Mouse (Mus musculus) lung, postnatal 25 days (tissue): ENCODE results near the gene Asb16.

Experiments used
- DNase-seq: peaks from one replicate; pipeline ENCODE4 v3.0.0; 2022; ENCODE audit warnings: low spot score

The Asb16 gene

DNA sequence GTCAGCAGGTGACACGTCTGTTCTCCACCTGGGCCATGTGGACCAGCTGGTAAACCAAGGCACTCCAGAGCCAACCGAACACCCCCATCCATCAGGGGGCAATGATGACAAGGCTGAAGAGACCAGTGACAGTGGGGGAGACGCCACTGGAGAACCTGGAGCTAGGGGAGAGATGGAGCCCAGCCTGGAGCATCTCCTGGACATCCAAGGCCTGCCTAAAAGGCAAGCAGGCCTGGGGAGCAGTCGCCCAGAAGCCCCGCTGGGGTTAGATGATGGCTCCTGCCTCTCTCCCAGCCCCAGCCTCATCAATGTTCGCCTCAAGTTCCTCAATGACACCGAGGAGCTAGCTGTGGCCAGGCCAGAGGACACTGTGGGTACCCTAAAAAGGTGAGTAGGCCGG lies 18.9 kb downstream of the Asb16 start:
- DNase-seq = no peak

DNA sequence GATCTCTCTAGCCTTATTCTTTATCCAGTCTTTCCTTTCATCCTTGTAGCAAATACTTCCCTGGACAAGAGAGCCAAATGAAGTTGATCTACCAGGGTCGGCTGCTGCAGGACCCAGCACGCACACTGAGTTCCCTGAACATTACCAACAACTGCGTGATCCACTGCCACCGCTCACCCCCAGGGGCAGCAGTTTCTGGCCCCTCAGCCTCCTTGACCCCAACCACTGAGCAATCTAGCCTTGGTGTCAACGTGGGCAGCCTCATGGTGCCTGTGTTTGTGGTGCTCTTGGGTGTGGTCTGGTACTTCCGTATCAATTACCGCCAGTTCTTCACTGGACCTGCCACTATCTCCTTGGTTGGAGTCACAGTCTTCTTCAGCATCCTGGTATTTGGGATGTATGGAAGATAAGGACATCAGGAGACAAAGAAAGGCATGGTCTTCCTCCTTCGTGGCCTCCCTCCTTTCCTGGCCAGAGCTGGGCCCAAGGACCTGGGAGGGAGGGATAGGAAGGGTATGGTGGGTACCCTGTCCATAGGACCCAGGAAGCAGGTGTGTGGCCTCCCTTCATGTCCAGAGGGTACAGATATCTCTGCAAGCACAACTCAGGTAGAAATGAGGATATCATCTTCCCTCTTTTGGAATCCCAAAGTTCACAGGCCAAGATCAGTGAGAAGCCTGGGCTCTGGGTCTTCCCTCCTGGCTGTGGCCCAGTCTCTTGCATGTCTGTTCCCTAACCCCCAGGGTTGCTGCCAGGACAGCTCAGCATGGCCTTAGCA lies 19.7 kb downstream of the Asb16 start:
- DNase-seq = no peak

DNA sequence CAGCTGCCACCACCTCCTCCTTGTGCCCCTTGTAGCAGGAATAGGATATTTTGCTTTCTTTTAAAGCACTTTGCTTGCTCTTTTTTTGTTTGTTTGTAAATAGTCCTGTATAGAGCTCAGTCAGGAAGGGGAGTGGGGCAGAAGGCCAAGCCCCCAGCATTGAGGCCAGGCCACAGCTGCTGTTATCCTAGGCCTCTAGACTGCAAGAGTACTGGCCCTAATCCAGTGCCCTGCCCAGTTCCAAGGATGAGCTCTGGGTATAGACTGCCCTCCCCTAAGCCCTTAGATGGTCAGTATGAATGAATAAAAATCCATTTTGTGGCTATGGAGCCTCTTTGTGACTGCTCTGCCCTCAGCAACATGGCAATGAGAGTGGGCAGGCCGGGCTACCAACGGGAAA lies 20.4 kb downstream of the Asb16 start:
- DNase-seq = no peak

DNA sequence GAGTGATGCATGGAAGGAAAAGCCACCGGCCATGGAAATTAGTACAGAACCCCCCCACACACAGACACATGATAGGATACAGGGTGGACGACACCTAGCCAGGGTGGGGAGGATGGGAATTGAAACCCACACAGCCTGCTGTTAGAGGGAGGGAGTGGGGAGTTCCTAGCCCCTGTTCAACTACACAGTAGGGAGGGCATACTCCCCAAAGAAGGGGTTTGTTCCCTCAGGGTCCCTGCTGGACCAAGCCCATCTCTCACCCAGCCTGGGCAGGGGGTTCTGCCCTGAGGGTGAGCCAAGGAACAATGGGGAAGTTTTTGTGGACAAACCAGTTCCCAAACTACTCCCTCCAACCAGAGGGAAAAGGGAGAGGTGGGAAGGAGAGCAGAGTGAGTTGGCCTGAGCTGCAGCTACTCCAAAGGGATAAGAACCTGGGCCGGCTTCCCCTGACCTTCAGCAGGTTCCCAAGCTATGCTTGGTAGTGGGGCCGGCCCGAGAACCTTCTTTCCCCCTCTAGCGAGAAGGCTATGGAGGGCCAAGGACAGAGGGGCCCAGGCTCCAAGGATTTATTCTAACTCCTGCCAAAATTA lies 21.1 kb downstream of the Asb16 start:
- no peak for DNase-seq

DNA sequence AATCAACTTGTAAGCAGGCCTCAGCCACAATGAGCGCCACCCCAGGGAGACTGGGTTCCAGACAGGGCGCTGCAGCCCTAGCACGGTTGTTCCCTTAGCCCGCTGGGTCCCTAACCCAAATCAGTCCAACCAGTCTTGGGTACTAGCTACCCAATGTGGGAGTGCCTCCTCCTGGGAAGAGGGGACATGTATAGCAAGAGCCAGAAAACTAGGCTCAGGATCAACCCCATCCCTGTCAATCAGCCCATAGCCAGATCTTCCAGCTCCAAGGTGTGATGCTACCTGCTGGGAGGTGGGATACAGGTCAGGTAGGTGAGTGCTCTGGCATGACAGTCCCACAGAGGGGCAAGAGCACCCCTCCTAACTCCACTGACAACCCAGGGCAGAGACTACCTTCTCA lies 21.6 kb downstream of the Asb16 start:
- DNase-seq = no peak

DNA sequence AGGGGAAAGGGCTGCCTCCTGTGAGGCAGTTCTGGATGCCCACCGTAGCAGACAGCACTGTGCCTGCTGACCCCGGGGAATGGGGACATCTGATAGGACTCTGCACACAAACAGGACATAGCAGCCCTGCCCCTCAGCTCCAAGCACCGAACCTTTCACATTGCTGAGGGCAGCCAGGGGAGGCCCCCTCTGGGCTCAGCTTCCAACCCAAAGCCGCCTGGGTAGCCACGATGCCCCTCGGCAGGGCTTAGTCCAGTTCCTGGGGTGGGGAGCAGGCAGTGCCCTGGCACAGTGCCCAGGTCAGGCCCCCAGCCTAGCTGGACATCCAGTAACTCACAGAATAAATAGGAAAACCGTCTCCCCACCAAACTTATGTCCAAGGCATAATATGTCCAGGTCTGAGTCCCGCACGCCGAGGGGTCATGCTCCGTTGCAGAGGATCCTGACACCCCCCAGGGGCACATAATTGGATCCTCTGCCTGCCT lies 22.6 kb downstream of the Asb16 start:
- no peak for DNase-seq

DNA sequence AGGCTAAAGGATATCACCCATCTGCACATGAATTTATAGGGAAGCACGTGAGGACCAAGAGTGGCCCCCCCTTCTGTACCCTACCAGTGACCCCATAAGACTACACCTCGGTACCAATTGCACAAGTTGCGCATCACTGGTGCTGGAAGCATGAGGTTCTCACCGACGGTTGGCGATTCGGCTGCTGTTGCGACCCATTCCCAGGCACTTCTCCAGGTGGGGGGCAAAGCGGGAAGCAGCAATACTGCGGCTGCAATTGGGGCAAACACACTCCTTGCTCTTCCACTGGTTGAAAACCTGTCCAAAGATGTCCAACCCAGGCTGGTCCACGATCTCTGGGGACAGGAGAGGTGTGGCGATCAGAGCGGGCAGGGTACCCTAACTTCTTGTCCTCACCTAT lies 25.4 kb downstream of the Asb16 start:
- DNase-seq = no peak

DNA sequence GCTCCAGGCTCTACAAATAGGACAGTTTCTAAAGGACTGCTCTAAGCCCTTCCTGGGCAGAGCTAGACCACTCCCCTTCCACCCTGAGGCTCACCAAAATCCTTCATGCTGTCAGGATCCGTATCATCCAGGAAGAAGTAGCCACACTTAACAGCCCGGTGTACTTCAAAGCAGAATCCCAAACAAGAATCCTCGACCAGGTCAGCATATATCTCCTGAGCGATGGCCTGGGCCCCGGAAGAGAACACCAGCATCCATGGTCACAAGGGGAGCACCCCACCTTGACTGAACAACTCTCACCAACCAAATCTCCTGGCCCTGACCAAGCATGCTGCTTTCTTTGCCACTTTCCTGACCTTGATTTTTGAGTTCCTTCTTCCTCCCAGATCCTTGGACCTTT lies 25.9 kb downstream of the Asb16 start:
- DNase-seq = no peak

DNA sequence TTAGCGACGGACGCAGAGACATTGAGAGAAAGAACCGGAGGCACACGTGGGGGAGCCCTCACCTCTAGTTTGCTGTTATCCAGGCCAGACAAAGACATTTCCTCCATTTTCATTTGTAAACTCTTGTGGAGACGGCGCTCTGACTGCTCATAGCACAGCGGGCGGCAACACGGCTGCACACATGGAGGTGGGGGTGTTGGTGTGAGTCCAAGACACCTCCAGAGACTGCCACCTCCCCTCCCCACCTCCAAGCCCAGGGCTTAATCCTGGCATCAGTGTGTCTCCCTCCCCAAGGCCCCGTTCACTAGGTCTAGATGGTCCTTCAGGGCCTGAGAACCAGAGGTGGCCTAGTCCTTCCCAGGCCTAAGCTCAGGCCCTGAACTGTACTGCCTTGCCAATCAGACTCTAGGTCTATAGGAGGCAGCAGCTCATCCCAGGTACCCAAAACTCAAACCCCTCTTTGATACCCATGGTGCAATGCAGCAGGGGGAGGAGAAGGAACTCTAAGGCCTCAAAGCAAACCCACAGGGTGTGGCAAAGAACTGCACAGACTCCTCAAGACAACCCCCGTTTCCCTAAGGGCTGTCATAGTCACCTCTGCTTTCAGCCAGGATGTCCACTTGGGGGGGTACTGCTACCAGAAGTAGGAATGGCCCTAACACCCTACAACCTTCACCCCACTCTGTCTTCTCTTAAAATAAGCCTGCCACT lies 26.5 kb downstream of the Asb16 start:
- DNase-seq = peak; percentile 64

DNA sequence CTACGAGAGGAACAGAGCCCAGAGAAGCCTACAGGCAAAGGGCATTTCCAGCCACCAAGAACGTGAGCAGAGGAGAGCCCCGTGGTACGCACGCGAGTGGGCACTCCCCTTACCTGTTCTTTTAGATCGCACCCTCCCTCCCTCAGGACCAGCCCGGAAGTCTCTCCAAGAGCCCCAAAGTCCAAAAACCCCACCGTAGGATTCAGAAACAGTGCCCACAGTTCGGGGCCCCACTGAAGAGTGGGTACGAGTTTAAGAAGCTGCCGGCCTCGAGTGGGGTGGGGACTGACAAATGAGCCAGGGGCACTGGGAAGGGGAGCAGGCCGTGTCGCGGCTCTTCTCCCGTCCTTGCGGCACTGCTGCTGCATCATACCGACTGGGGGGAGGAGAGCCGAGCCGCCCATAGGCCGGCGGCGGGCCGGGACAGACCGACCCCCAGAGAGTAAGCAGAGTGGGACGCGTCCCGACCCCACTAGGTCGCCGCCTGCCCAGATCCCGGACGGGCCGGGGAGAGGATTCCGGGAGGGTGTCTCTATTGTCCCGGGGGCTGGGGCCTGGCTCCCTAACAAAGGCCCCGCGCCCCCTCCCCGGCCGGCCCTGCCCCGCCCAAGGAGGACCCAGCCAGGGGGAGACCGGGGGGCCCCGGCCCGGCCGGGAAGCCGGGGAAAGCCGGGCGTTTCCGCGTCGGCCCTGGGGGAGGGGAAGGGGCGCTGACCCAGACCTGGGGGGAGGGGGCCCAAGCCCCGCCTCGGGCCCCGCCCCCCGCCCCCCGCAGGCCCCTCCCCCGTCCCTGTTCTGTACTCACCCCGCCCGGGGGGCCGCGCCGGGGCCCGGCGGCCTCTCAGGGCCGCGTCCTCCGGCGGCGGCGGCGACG lies 27.3 kb downstream of the Asb16 start:
- DNase-seq = peak; percentile 16

DNA sequence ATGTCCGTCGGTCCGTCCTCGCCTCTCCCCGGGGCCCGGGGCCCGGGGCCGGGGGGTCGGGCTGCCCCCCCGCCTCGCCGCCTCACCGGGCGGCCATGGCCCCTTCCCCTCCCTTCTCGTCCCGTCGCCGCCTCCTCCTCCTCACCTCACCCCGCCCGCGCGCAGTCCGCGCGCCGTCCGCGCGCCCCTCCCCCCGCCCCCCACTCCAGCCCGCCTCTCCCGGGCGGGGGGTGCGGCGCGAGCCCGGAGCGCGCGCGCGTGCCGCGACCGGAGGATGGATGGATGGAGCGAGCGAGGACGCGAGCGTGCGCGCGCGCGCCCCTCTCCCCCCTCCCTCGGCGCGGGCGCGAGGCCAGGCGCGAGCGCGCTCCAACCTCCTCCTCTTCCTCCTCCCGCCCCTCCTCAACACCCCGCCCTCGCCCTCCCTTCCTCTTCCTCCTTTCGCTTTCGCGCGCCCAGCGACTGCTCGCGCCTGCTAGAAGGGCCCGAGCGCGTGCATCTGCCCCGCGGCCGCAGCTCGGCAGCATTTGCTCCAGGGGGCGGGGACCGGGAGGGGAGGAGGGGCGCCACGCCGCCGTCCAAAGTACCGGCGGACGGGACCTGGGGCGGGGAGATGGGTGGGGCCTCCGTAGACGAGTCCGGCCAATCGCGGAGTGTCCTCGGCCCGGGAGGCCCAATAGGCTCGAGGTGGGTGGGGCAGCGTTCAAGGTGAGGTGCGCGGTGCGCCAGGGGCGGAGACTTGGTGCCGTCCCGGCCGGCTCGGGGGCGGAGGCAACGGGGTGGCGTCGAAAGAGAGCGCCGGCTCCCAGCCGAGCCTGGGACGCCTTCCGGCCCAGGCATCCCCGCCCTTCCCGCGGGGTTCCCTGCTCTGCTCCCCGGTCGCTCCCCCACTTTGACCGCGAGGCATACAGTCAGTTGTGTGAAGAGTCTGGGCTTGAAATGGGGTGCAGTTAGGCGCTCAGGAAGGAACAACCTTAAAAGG lies 28.2 kb downstream of the Asb16 start, which contains the start of gene Atxn7l3:
Gene Atxn7l3, minus strand, starts transcription at position 141 of the 982 bp plus-strand sequence.
- DNase-seq = peak; percentile 99

DNA sequence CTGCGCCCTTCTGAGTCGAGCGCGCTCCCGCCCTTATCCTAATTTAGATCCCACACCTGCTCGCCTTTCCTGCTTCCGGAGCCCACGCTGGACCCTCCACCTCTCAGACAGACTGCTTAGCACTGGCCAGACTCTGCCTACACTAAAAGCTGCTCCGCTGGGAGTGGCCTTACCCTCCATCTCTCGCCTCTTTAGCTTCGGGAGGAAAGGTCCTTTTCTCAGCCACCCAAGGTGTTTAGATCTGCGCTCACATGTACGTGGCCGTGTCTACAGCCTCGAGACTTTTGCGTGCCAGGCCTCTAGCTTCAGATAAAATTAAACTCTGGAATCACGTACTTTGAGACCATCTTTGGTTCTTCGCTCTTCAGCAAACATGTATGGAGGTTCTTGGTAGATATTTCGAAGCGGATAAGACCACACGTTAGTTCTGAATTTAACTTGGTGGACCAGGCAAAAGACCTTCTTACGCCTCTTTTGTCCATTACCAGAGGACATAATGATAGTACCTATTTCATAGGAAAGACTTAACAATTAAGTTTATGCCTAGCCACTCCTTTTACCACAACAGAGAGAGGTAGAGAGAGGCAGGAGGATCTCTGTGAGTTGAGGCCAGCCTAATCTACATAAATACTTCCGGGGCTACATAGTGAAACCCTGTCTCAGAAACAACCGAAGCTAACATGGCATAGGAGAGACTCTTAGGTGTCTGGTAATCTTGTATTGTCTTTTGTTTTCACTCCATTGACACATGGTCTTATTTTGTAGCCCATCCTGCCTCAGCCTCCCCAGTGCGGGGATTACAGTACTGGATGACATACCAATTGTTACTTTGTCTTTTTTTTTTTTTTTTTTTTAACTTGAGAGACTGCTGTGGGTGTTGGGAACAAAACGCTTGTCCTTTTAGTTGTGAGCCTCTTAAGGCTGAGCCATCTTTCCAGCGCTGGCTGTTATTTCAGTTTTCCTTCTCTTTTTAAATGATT lies 29.3 kb downstream of the Asb16 start:
- no peak for DNase-seq

DNA sequence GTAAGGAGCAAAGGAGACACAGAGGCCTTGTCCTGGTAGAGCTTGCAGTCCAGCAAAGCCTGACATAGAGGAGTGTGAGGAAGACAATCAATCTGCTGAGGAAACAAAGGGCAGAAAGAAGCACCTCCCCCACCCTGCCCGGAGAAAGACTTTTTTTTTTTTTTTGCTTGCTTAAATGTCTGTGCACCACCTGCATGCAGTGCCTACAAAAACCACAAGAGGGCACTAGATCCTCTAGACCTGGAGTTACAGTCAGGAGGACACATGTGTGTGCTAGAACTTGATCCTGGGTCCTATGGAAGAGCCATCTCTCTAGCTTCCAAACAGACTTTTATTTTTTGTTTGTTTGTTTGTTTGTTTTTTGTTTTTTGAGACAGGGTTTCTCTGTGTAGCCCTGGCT lies 31.3 kb downstream of the Asb16 start:
- DNase-seq = peak; percentile 61

DNA sequence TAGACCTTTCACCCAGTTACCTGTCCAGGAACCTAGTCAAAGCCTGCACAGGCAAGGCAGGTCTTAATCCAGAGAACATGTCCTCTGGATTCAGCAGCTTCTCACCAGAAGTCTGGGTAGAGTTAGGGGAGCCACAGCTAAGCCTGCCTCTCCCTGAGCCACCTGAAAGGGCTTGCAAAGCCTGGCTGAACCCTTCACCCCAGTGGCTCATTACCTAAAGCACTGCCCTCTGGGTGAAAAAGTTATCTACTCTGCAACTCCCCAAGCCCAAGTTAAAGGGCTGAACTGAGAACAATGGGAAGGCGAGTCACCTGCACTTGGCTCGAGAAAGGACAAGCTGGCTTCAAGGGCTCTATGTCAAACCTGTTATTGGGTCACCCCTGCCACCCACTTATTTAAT lies 35.6 kb downstream of the Asb16 start:
- DNase-seq = no peak

DNA sequence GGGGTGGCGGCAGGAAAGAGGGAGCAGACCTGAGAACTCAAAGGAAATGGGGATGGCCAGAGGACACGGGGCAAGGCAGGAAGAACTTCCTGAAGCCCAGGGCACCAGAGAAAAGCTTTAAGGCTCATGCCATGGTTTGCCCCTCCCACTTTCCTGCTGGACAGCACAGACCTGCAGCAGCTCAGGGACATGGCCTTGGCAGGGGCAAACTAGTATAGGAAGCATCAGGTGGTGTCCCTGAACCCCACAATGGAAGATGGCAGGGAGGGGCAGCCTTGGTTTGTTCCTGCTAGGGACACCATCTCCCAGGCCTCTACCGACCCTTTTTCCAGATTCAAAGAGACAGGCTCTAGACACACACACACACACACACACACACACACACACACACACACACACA lies 36.8 kb downstream of the Asb16 start:
- no peak for DNase-seq

DNA sequence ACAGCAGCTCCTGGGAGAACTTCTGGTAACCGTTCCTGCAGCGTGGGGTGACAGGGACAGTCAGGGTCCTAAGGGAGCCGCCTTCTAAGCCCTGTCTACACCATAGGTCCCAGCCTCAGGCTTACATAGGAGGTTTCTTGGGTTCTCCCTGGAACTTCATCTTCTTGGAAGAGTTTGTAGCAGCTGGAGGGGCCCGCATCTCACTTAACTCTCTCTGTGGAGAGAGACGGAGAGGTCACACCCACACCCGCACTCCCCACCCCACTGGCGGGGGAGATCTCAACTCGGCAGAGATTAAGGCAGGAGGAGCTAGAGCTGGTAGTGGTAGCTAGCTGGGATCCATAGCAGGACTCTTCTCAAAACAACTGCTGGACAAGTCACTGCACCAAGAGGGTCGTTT lies 39.6 kb downstream of the Asb16 start:
- DNase-seq = no peak

DNA sequence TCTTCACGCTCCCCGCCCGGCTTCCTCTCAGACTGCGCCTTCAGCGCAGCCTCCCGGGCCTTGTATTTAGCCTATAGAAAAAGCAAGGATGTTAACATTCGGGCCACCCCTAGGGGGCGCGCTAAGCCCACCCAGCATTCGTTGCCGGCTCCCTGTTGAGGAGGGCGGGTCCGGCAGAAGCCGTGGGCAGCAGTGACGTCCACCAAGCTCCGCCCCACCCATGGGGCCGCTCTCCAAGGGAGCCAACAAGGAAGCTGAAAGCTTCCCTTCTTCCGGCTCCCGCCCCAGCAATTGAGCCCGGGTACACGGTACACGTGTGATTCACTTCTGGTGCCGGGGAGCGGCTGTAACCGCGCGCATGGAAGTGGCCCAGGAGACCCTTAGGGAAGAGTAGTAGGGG lies 40.4 kb downstream of the Asb16 start:
- DNase-seq = peak; percentile 97

DNA sequence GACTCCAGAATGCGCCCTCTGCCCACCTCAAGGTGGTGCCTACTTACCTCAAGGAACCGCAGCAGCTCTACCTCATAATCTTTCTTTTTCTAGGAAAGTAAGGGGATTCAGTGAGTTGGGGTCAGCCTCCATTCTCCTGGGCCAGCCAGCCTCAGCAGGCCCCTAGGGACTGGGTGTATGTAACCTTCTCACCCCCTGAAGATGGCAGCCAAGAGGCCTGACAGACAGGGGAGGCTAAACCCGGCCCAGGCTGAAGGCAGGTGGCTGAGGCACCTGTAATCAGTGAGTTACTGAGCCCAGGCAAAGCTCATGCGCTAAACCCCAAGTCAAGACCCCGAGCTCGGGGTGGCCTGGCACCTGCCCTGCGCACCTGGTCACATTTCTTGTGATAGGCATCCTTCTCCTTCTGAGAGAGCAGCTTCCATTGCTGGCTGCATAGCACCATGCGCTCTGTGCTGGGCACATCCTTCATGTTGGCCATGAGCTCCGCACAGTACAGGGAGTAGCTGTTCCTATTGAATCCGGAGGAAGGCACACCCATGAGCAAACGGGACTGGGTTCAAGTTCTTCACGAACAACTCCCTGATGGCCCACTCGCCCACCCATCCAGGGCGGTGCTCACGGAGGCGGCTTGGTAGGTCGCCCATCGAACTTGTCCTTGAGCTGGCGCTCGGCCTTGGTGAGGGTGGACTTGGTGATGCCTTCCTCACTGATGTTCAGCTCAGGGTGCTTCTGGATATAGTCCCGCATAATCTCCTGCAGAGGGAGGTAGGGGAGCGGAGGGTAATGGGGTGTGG lies 41.5 kb downstream of the Asb16 start:
- DNase-seq = no peak
